Mouse (Mus musculus) layer of hippocampus, postnatal 14 days (tissue): ENCODE measurements around the gene Bcl2l11. TPM values are rescaled to one million over a fixed set of nuclear protein-coding genes. Genes with fewer than 3 reads are reported as not detected.
"Not testable (repeated sequence)": the region's sequence is repeated elsewhere in the genome, so short reads cannot be mapped to it uniquely, and the experiment has no call there.

Experiments
- DNase-seq, 2 experiments: peaks; one replicate each; pipeline ENCODE4 v3.0.0; 2021 to 2022; ENCODE audit warnings: low spot score in 2 of 2, mixed read lengths in 1 of 2
- long read RNA-seq, 2 experiments: library from polyadenylated mRNA; stranded (forward); transcript quantifications; one replicate each; pipeline ENCODE4 v2.0.0; 2021
- total RNA-seq, 2 experiments: library from RNA; stranded (reverse); gene quantifications; 2 replicates each; pipeline ENCODE4 v1.2.3; 2021

Gene Bcl2l11
- 1 to 10 TPM; 8.4 to 8.8 TPM for total RNA-seq
- long read RNA-seq, experiment 1, full-length matches to known transcripts: 1 of 5 reads
- long read RNA-seq, experiment 1, partial matches to known transcripts: 0 of 5 reads
- long read RNA-seq, experiment 1, other reads (novel, unspliced or antisense): 4 of 5 reads
- long read RNA-seq, experiment 2, full-length matches to known transcripts: 1 of 1 reads
- long read RNA-seq, experiment 2, partial matches to known transcripts: 0 of 1 reads
- long read RNA-seq, experiment 2, other reads (novel, unspliced or antisense): 0 of 1 reads

DNA sequence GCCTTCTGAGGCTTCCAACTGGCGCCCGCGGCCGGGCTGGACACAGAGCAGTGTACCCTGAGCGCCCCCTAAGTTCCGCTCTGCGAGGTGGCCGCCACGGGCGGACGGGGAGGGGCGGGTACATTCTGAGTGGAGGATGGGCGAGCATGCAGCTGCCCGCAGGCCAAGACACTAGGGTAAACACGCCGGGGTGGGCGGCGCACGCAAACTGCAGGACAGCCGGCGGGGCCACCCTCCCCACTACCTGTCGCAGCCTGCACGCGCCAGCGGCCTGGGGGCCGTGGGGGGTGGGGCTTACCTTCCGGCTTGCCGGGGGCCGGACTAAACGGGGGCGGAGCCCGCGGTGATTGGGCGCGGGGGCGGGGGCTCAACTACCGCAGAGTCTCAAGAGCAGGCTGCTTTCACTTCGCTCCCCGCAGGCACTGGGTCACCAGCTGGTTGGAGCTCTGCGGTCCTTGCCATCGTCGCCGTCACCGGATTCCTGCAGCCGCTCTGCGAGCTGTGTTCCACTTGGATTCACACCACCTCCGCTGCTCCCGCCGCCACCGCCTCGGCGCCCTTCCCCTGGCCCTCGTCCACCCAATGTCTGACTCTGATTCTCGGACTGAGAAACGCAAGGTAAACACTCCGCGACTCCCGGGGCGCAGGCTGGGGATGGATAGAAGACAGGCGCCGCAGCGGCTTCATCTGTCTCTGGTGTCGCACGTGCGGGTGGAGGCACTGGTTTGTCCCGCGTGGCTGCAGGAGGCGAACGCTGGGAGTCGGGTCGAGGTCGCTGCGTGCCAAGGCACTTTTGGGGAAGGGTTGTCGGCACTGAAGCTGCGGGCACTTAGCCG, at the start of gene Bcl2l11:
Gene Bcl2l11 (plus strand): TSS at position 404 of the 836 bp plus-strand sequence.
- peak; percentile 89 to 91 for DNase-seq

DNA sequence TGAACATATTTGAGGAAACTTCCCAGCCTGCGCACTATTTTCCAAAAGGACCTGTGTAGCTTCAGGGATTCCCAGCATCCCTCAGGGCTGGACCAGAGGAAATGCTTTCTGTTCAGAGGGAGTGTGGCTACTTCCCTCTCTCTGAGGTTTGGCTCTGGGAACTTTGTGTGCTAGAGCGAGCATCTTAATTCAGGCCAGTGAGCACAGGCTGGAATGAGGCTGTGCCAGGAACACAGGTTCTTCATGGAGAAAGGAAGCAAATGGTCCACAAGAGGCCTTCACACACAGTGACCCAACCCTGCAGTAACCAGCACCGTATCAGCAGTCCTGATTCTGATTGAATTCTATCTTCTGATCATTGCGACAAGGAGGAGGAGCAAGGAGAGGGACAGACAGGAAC, 48.9 kb upstream of the Bcl2l11 start:
- no peak for DNase-seq

DNA sequence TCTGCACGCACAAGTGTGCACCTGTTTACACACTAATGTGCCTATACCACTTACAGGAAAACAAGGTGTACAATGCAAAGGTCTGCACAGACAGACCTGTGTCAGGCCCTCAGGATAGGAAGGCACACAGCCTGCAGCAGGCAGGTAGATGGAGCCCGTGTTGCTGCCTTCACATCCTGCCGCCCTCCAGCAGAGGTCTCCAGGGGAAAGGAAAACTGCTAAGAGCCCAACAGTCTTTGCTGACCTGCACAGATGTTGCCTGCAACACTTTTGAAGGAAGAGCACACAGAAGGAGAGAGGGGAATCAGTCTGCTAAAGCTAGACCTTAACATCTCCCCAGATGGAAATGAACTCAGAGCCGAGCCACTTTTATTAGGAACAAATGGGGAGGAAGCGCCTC, 47.0 kb upstream of the Bcl2l11 start:
- DNase-seq: no peak

DNA sequence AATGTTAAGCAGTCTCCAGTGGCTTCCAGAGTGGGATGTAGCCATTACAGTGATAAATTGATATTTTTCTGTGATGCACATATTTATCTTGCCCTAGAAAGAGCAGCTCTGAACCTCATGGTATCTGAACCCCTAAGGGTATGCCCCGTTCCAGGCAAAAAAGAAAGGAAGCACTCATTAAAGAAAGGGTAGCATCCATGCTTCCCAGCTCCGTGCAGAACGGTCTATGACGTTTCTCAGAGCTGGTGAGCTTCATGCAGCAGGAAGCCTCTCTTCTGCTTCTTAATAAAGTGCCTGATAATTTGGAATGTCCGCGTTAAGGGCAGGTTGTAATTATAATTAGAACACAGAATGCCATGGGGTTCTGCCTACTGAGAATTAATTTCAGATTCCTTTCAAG, 46.5 kb upstream of the Bcl2l11 start:
- no peak for DNase-seq

DNA sequence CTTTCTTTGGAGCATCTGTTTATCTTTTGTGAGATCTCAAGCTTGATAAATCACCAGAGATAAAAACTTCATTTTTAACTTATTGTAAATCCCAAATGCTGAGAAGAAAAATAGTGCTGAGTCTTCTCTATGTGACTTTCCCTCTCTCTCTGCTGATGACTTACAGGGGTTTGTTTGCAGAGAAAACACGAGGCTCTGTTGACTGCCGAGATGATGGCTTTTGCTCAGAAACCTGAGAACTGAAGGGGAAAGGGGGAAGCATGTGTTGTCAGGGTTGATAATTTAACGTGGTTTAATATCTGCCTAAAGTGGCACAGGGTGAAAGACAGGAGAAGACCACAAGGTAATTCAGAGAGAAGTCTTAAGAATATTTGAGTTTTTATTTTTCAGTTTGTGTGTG, 42.0 kb upstream of the Bcl2l11 start:
- DNase-seq: no peak

DNA sequence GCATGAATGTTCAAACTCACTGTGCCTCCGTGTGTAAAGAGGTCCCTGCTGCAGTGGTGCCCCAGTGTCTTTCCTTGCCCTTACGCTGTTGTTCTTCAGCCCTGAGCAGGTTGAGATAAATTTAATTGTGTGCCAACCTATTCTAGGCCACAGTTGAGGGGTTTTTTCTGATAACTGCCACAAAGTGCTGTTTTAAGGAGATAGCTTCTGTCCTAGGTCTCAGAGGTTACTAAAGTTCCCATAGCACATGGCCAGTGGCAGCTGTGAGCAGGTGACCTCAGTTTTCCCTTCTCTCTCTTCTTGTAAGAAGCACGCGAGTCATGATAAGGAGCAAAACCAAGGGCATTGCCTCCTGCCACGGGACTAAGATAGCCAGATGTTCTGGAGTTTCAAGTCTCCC, 41.2 kb upstream of the Bcl2l11 start:
- DNase-seq: no peak

DNA sequence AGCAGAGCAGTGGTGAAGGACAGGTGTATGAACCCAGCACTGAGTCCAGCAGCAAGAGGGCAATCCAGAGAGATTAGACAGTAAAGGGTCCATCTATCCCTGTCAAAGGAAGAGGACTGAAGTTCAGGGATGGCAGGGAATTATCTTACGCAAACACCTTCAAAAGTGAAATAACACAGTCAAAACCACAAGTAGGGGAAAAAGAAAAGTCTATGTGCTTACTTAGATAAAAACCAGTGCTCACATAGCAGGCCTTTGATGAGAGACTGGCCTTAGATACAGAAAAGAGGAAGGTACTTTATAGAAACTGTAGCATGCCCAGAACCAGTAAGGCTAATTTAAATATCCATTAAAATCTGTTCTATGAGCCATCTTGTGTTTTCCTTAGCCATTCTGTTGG, 40.4 kb upstream of the Bcl2l11 start:
- DNase-seq: no peak

DNA sequence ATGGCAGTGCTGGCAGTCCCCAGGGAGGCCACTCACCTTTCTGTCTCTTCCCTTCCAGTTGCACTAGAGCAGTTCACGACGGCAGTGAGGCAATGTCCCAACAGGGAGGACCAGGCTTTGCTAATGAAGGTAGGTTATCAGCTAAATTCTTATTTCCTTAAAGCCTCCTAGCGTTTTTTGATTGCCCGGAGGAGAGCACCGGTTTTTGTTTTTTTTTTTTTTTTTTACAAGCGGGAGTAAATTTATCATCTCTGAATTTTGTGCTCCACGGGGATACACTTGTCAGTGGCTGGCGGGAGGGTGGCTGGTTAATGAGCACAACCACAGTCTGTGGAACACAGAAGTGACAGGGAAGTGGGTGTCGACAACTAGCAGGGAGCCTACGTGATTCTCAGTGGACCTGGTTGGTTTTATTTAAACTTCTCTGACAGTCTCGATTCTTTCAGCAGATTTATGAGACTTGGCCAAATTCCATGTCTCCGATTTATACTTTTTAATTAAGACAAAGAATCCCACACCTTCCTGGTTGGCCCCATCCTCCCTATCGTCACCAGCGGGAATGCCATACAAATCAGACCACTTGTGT, 39.4 kb upstream of the Bcl2l11 start:
- DNase-seq: no peak

DNA sequence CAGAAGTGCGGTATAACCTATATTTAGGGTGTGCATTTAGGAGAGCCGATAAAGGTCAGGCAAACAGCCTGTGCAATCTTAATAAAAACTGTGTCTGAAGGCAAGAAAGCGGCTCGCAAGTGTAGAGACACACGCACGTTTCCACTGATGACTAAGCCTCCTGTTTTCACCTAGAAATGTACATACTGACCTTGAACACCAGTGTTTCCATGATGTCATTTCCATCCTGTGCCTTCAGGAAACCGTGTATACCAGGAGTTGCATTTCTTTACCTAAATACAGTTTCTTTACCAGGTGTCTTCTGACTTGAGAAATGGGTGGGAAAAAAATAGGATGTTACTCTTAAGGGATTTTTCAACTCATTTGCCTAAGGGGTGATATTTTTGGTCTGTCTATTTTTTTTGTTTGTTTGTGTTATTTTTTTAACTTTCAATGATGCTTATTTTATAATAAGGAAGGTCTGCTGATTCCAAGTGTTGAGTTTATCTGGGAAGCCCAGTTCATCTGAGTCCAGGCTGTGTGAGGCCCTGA, 38.8 kb upstream of the Bcl2l11 start:
- no peak for DNase-seq

DNA sequence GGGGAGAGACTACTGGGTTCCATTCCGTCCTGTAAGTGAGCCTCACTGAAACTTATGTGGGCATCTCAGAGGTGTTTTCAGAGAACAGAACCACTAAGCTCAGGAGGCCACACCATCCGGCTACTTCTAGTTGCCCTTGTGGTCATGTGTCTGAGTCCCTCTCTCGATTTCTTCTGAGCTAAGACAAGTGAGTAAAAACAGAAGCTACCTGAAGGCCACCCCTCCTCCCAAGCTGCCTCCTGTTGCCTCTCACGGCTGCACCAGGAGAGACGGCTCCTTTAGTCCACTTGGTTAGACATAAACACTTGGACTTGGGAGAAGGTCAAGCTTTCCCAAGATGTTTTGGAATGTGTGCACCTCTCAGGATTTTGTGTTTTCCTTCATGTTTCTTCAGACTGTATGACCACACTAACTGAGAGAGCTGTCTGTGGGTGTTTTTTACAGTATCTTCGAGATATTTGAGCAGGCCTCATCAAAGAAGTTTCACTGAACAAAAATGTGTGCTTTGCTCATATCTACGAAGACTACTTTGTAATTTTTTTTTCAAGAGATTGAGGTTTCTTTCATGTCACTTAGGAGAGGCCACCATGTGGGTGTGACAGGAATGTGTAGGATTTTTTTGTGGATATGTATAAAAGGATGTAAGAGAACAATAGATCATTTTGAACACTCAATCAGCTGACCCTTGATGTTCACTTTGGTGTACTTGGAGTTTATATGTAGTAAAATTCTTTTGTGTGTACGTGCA, 37.9 kb upstream of the Bcl2l11 start:
- DNase-seq: no peak

DNA sequence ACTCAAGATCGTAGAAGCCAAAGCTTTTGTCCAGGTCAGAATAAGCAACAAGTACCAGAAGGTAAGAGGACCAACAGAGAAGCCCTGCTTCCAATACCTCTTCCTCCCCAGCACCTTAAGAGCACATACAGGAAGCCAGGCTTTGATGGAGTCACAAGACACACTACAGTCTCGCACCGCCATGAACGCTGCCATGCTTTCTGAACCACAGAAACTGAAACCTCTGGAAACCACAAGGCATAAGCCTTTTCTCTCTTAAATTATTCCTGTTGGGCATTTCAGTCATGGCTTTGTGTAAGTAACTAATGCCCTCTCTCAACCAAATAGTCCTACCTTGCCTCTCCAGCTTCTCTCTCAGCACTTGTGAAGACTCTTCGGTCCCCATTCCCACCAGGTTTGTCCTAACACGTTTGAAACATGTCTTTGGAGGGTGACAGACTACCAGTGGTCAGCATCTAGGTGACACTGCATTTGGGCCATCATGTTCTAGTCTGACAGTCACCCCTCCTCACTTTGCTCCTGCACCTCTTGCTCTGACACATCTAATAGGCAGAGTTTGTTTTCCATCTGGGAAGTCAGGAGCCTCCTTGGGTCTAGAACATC, 35.5 kb upstream of the Bcl2l11 start:
- no peak for DNase-seq

DNA sequence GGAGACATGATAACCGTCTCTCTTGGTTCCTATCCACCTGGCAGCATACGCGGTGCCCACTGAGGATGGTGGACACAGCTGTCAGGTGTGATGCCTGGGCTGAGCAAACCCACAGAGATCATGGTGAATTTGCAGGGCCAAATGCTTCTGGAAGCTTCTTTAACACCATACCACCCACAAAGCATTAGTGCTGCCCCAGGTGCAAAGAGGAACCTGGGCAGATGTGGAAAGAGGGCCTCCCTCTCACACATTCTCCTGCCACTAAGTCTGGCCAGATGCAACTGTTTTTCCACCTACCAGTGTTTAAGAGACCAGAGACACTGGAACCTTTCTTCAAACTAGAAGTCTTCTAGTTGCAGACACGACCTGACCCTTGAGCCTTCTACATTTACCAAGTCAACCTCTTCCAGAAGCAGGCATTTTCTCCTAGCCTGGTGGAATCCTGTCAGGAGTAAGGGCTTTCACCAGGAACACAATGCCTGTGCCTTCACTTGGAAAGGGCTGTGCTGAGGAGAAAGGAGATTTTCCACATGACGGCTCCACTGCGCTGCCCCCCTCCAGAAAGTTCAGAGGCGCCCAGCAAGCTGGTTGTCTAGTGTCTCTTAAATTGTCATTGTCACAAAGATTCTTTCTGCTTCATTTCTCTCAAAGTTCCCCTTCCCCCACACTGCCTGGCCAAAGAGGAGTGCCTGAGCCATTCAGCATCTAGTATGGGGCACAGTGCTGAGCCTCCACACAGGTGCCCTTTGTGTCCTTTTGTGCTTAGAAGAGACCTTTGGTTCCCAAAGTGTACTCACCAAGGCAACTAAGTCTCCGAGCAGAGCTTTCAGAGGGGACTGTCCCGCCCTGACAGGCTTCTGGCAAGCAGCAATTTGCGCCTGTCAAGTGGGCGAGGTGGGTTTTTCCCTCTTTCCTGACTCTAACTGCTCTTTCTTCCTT, 34.1 kb upstream of the Bcl2l11 start:
- no peak for DNase-seq

DNA sequence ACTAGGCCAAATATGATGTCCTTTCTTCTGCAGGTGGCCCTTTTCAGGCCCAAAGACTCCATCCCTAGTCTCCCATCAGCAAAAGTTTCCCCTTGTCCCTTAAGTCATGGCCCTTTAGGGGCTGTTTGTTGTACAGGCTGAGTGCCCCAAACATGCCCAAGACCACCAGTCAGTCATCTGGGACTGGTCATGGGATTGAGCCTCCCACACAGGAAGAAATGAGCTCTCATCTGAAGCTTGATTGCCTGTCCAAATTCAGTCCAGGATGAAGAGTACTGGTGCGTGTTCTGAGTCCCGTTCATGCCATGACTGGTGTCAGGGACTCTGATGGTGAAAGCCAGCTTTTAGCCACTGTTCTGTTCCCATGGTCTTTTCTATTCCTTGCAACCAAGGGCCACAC, 33.4 kb upstream of the Bcl2l11 start:
- DNase-seq: no peak

DNA sequence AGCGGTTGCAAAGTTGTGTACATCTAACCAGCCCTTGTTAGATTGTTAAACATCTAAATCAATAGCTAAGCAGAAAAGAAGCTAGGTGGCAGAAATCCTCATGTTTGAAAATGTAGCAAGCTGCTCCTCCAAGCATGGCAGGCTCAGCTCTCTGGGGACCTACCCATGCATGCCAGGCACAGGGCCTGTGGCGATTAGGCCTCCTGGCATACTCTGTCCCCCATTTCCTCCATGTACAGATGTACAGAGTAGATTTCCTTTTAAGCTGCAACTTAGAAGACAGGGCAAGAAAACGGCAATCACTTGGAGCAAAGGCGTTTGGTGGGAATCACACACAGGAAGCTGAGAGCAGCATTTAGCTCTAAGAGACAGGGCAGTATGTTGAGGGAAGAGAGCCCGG, 31.6 kb upstream of the Bcl2l11 start:
- no peak for DNase-seq

DNA sequence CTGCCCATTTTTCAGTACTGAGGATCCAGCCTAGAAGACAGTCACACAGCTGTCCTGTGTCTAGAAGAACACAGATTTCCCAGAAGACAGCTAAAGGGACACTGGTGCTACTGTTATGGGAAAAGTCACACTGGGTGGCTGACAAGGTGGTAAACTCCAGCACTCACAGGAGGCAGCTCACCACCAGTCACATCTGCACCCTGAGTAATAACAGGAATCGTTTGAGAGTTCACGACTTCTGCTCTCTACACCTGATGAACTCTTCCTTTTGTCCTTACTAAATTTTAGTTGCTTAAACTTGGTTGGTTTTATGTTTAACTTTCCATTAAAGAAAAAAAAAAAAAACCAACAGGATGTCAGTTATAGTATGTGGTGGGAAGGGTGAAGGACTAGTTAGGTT, 31.2 kb upstream of the Bcl2l11 start:
- DNase-seq: no peak

DNA sequence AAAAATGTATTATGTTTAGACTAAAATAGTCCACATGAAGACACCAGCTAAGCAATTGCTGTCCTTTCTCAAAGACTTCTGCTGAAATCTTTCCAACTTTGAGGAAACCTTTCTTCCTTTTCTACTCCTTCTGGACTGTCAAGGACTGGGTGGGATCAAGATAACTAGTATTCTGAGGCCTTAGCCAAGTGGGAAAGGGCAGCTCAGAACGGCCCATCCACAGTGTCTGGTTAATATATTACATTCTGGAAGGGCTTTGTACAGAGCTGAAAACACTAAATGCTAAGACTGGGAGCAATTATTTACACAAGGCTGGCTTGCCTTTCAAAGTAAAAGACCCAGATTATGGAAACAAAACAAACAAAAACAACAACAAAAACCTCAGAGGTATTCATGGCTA, 30.6 kb upstream of the Bcl2l11 start:
- no peak for DNase-seq

DNA sequence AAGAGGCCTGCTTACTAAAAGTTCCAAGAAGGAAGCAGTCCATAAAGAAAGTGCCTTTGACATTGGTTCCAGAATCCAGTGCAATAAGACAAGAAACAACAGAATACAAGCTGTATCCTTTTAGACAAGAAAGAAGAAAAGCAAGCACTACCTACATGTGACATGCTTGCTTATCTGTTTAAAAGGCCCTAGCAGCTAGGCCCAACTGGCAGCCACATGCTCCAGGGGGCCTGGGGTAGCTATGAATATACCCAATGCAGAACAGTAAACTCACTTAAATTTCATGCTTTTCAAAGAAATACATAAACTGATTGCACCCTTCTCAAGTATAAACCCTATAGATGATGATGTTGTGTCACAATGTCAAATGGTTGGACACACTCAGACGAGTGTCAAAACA, 29.8 kb upstream of the Bcl2l11 start:
- no peak for DNase-seq

DNA sequence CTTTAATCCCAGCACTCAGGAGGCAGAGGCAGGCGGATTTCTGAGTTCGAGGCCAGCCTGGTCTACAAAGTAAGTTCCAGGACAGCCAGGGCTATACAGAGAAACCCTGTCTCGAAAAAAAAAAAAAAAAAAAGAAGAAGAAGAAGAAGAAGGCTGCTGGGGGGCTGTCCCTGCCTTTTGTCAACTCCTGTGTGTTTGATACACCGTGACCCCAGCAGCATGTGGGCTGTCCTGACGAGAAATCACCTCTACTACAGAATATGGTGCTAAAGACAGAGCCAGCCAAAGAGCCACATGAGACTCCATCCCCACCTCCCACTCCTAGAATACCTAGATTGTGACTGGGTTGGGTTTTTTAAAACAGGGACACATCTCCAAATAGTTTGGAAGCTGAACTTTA, 27.7 kb upstream of the Bcl2l11 start:
- DNase-seq: not testable (repeated sequence)

DNA sequence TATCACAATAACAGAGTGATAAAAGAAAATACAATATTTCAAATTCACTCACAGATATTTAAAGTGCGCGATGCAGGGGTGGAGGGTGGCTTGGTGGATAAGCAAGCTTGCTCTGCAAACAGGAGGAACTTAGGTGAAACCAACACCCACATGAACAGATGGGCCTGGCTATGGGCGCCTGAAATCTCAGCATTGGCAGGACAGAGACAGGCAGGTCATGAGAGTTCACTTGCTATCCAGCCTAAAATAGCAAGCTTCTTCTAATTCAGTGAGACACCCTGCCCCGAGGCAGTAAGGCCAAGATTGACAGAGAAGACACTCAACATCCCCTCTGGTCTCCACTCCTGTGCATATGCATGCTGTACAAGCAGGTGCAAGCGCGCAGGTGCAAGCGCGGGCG, 23.8 kb upstream of the Bcl2l11 start:
- DNase-seq: no peak

DNA sequence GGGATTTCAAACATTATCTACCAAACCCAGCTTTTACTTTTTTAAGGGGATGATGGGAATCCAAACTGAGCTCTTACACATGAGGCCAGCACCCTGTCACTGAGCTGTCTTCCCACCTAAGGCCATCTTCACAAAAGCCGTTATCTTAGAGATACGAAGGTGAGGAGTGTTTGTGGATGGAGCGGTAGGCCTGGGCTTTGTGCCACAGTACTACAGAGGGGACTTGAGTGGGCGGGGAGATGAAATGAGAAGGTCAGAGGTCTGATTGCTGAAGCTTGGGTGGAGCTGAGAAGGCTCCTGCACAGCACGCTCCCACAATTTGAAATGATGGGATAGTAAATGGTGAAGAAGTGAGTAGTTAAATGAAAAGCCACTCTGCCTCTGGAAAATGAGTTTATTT, 21.0 kb upstream of the Bcl2l11 start:
- no peak for DNase-seq
